Mouse (Mus musculus) myocyte (in vitro differentiated cells): ENCODE results near the gene Abcb8. TPM values are rescaled to one million over a fixed set of nuclear protein-coding genes. Genes with fewer than 3 reads are reported as not detected.
A peak's percentile ranks its signal among the peaks of the same experiment; 100 is the strongest.

Experiments used
- H3K27me3 ChIP-seq: one replicate; pipeline ENCODE4 v1.6.1; 2011; ENCODE audit not compliant: control insufficient read depth, insufficient read depth, insufficient read length
- H3K36me3 ChIP-seq: one replicate; pipeline ENCODE4 v1.6.1; 2011; ENCODE audit not compliant: control insufficient read depth, insufficient read depth
- H3K4me2 ChIP-seq: one replicate; pipeline ENCODE4 v1.6.1; 2011; ENCODE audit warnings: low read depth, control low read depth
- H3K4me3 ChIP-seq: one replicate; pipeline ENCODE4 v1.5.1; 2011; ENCODE audit warnings: mild to moderate bottlenecking, control low read depth, moderate library complexity
- H3K79me2 ChIP-seq: one replicate; pipeline ENCODE4 v1.6.1; 2011; ENCODE audit not compliant: control insufficient read depth, insufficient read depth
- H3ac ChIP-seq: one replicate; pipeline ENCODE4 v1.6.1; 2011; ENCODE audit not compliant: control insufficient read depth, insufficient read length
- CEBPB ChIP-seq: IDR thresholded peaks from 2 replicates; pipeline ENCODE4 v1.6.1; 2011; ENCODE audit warnings: mild to moderate bottlenecking, moderate library complexity; ENCODE audit not compliant: poor library complexity, insufficient read depth, severe bottlenecking
- E2F4 ChIP-seq: IDR thresholded peaks from one replicate; pipeline ENCODE4 v1.6.1; 2011; ENCODE audit warnings: mild to moderate bottlenecking, control low read depth, moderate library complexity; ENCODE audit not compliant: insufficient read depth
- MAX ChIP-seq: IDR thresholded peaks from one replicate; pipeline ENCODE4 v1.6.1; 2011; ENCODE audit warnings: low read depth, mild to moderate bottlenecking, control low read depth
- MYOD1 ChIP-seq, 3 experiments: IDR thresholded peaks; one replicate each; pipeline ENCODE4 v1.6.1; 2011; ENCODE audit warnings: control low read depth in 2 of 3, low read depth in 2 of 3, mild to moderate bottlenecking in 2 of 3, moderate library complexity in 1 of 3; ENCODE audit not compliant: insufficient read length in 2 of 3, control insufficient read depth in 1 of 3
- MYOG ChIP-seq, 3 experiments: IDR thresholded peaks; one replicate each; pipeline ENCODE4 v1.6.1; 2011; ENCODE audit warnings: control low read depth in 2 of 3, low read depth in 2 of 3, mild to moderate bottlenecking in 2 of 3; ENCODE audit not compliant: insufficient read length in 2 of 3, control insufficient read depth in 1 of 3, insufficient read depth in 1 of 3
- POLR2A ChIP-seq: IDR thresholded peaks from one replicate; pipeline ENCODE4 v1.6.1; 2011; ENCODE audit warnings: low read depth, mild to moderate bottlenecking, control low read depth, moderate library complexity; ENCODE audit not compliant: insufficient read length
- POLR2AphosphoS2 ChIP-seq: IDR thresholded peaks from one replicate; pipeline ENCODE4 v1.6.1; 2011; ENCODE audit warnings: low read depth, control low read depth; ENCODE audit not compliant: insufficient read length
- REST ChIP-seq: IDR thresholded peaks from one replicate; pipeline ENCODE4 v1.6.1; 2011; ENCODE audit warnings: mild to moderate bottlenecking, control low read depth, moderate library complexity; ENCODE audit not compliant: insufficient read depth, insufficient read length
- SRF ChIP-seq: IDR thresholded peaks from one replicate; pipeline ENCODE4 v1.6.1; 2011; ENCODE audit warnings: low read depth; ENCODE audit not compliant: control insufficient read depth, insufficient read length
- TCF12 ChIP-seq: IDR thresholded peaks from one replicate; pipeline ENCODE4 v1.6.1; 2011; ENCODE audit warnings: mild to moderate bottlenecking, control low read depth; ENCODE audit not compliant: poor library complexity, insufficient read depth, severe bottlenecking
- TCF3 ChIP-seq: IDR thresholded peaks from one replicate; pipeline ENCODE4 v1.6.1; 2011; ENCODE audit warnings: low read depth, control low read depth; ENCODE audit not compliant: insufficient read length
- USF1 ChIP-seq: IDR thresholded peaks from one replicate; pipeline ENCODE4 v1.6.1; 2011; ENCODE audit warnings: low read depth, mild to moderate bottlenecking, control low read depth, moderate library complexity
- polyA plus RNA-seq: library from polyadenylated mRNA; unstranded; fragments of >200 nt; fragmentation: generic; extraction: Trizol; gene quantifications from one replicate; pipeline ENCODE4 v1.2.1, GENCODE M21; 2012; ENCODE audit warnings: missing spikeins

Gene Abcb8
- polyA plus RNA-seq, 1 experiment: 37.7 TPM

GRCm38 (mm10) chr5:24400362-24400761 lies 6.9 kb downstream of the Abcb8 start:
- Histone ChIP-seq H3K36me3 (no peaks in the 10 kb centered on the region), H3ac (no peak overlapping the region), H3K4me2 (no peak overlapping the region), H3K4me3 (no peak overlapping the region), H3K27me3 (no peaks in the 10 kb centered on the region), H3K79me2 (no peaks in the 10 kb centered on the region)
- TF ChIP-seq MAX: no peak
- TF ChIP-seq SRF: no peak
- TF ChIP-seq TCF12: no peak
- TF ChIP-seq REST: no peak
- no peak for TF ChIP-seq POLR2A

GRCm38 (mm10) chr5:24400911-24401605 lies 7.6 kb downstream of the Abcb8 start:
- Histone ChIP-seq H3ac (no peak overlapping the region), H3K27me3 (no peaks in the 10 kb centered on the region), H3K79me2 (no peaks in the 10 kb centered on the region), H3K36me3 (no peaks in the 10 kb centered on the region), H3K4me3 (no peak overlapping the region), H3K4me2 (no peak overlapping the region)
- TF ChIP-seq TCF12 (no peak), MYOD1 (IDR thresholded peaks at IDR 0.05; ENCODE audit: control insufficient read depth in 1 of 3, insufficient read length in 2 of 3, low read depth in 2 of 3) (no peak), E2F4 (no peak), MAX (no peak), TCF3 (no peak), POLR2A (no peak), MYOG (IDR thresholded peaks at IDR 0.05; ENCODE audit: control insufficient read depth in 1 of 3, insufficient read depth in 1 of 3, insufficient read length in 2 of 3, low read depth in 2 of 3) (no peak), POLR2AphosphoS2 (no peak), CEBPB (no peak), SRF (no peak), USF1 (no peak), REST (no peak)

- Histone ChIP-seq H3K36me3 (no peaks in the 10 kb centered on the region), H3K4me2 (no peak overlapping the region)
- TF ChIP-seq POLR2A (no peak), SRF (no peak), TCF12 (no peak), MYOD1 (IDR thresholded peaks at IDR 0.05; ENCODE audit: control insufficient read depth in 1 of 3, insufficient read length in 2 of 3, low read depth in 2 of 3) (peak in 1 of 3 experiments; percentile 5), REST (no peak), CEBPB (no peak)
Observed at GRCm38 (mm10) chr5:24401969-24402368, 8.5 kb downstream of the Abcb8 start.

GRCm38 (mm10) chr5:24404594-24405360 lies 11.3 kb downstream of the Abcb8 start:
- no peaks in the 10 kb centered on the region for H3K36me3 ChIP-seq
- no peak overlapping the region for H3ac ChIP-seq
- H3K27me3 ChIP-seq: no peaks in the 10 kb centered on the region
- H3K79me2 ChIP-seq: no peaks in the 10 kb centered on the region
- H3K4me2 ChIP-seq: peak overlapping the region; percentile 65
- TF ChIP-seq MAX (no peak), MYOG (IDR thresholded peaks at IDR 0.05; ENCODE audit: control insufficient read depth in 1 of 3, insufficient read depth in 1 of 3, insufficient read length in 2 of 3, low read depth in 2 of 3) (no peak), POLR2AphosphoS2 (no peak), CEBPB (0 out of 2 replicates have a peak, but pooled peaks have one; percentile 39)
- no peak overlapping the region for H3K4me3 ChIP-seq

More at GRCm38 (mm10) chr5:24401969-24402368, 8.5 kb downstream of the Abcb8 start:
- H3K4me3 ChIP-seq: no peak overlapping the region
- no peak overlapping the region for H3ac ChIP-seq
- H3K27me3 ChIP-seq: no peaks in the 10 kb centered on the region
- no peaks in the 10 kb centered on the region for H3K79me2 ChIP-seq

- H3K36me3 ChIP-seq: no peaks in the 10 kb centered on the region
- H3K27me3 ChIP-seq: no peaks in the 10 kb centered on the region
- peak overlapping the region; percentile 65 for H3K4me2 ChIP-seq
- TF ChIP-seq TCF12: no peak
- no peak for TF ChIP-seq MAX
- TF ChIP-seq POLR2A: no peak
- peak; percentile 29 for TF ChIP-seq POLR2AphosphoS2
- TF ChIP-seq SRF: no peak
- TF ChIP-seq MYOD1 (IDR thresholded peaks at IDR 0.05; ENCODE audit: control insufficient read depth in 1 of 3, insufficient read length in 2 of 3, low read depth in 2 of 3): peak in 2 of 3 experiments; percentile 53 to 83
- TF ChIP-seq E2F4: no peak
- TF ChIP-seq REST: no peak
- no peak for TF ChIP-seq USF1
- no peak for TF ChIP-seq TCF3
- TF ChIP-seq CEBPB: no peak
- TF ChIP-seq MYOG (IDR thresholded peaks at IDR 0.05; ENCODE audit: control insufficient read depth in 1 of 3, insufficient read depth in 1 of 3, insufficient read length in 2 of 3, low read depth in 2 of 3): peak; percentile 17 to 72 (median 63)
- no peak overlapping the region for H3ac ChIP-seq
- H3K79me2 ChIP-seq: no peaks in the 10 kb centered on the region
- no peak overlapping the region for H3K4me3 ChIP-seq
Observed at GRCm38 (mm10) chr5:24405389-24405876, 12.0 kb downstream of the Abcb8 start.
